Mouse (Mus musculus) lung, postnatal 10 days (tissue): ENCODE results near the gene Prex1.
A peak's percentile ranks its signal among the peaks of the same experiment; 100 is the strongest.

Experiments
- DNase-seq: peaks from one replicate; pipeline ENCODE4 v3.0.0; 2021

Prex1 gene

DNA sequence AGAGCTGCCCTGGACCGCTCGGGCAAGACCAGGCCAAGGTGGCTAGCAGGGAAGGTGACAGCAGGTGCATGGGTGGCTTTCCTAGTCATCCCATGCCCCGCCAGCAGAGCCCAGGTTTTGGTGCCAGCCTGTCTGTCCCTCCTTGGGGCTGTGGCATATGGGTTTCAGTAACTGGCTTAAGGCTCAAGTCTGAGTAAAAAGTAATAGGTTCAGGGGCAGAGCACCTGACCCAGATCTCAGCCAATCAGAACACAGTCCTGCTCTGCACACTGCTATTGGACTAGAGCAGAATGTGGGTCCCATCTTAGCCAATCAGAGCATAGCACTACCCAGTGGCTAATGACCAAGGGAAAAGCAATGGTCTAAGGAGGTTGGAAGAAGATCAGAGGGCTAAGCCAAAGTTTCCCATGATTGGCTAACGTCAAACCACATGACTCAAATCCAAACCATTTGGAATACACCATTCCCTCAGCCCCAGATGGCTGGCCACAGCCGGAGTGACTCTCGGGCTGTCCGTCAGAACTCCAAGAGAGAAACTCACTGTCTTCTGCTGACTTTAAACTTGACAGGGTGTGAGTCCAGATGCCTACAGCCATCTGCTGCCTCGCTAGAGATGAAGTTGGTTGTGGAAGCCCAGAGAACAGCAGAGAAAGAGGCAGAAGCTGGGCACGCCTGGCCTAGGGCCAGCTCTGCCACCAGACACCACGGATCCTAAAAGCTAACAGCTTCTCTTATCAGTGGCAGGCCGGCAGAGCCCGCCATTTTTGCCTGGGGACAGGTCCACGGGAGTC, 80.9 kb downstream of the Prex1 start:
- no peak for DNase-seq

DNA sequence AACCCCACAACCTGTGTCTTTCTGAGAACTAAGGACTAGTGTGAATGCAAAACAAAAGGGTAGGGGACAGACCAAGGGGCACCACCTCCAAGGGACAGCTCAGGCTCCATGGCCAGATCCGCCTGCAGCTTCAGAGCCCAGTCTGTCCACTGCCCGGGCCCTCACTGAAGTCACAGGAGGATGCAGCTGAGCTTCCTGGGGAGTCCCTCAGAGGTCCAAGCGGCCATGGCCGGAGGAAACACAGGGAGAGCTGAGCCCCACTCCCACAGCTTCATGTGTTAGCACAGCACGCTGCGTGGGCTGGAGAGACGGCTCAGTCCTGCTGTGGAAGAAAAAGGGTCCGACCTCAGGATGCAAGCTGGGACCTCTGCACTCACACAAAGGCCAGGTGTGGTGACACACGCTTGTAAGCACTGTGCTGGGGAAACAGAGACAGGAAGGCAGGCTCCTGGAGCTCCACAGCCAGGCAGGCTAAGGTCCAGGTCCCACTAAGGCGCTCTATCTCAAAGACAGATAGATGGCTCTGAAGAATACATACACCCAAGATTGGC, 81.9 kb downstream of the Prex1 start:
- no peak for DNase-seq

DNA sequence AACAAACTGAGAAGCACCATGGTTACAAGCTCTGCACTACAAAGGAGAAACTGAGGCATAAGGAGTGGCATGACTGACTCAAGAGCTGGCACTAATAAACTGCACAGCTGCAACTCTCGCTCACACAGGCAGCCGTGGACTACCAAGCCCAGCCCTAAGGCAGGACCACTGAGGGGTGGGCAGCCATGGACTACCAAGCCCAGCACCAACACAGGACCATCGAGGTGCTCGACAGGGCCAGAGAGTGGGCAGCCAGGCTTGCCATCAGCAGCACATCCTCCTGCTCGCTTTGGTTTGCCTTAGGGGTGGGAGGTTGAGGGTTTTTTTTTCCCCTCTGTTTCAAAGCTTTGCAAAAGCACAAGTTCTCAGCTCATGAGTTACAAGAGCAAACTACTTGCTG, 82.4 kb downstream of the Prex1 start:
- no peak for DNase-seq

DNA sequence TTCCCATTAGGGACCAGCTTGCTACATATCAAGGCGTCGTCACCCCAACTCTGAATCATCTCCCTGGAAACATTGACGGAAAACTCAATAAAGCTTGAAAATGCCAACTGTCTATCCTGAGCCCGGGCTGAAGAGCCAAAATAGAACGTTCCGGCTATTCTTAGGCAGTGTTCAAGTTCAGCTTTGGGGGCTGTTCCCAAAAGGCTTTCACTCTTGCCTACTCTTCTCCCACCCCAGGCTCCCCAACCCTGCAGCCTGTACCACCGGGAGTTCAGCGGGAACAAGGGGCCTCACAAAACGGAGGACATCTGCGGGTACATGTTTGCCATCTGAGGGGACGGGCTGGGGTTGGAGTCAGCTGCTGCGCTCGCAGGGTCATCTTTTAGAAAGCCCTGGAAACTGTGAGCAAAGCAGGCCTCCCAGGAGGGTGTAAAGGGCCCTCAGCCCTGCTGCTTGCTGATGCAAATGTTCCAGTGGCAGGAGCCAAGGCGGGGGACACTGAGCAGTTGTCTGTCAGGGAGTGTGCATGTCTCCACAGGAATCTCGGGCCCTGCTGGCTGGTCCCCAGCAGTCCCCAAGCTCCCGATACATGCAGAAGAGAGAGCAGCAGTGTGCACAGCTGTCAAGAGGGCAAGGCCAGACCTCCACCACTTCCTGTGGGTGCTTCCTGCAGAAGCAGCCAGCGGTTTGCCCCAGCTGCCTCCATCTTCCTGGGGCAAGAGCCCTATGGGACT, 83.5 kb downstream of the Prex1 start:
- peak; percentile 25 for DNase-seq

GRCm38 (mm10) chr2:166627578-166627977, 86.1 kb downstream of the Prex1 start:
- no peak for DNase-seq

DNA sequence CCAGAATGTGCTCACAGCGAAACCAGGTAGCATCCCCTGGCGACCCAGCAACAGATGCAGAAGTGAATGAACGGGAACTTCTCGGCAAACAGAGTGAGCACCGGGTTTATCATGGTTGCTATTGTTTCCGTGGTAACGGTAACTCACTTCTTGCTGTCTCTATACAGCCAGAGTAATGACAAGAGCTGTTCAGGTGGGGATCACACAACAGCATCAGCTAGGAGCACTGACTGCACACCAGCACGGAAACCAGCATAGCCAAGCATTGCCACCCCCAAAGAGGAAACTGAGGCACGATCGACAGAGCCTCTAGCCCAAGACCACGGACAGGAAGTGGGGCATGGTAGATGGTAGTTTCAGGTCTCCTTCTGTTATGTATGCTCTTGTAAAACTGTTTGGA, 88.4 kb downstream of the Prex1 start:
- DNase-seq, result no peak

GRCm38 (mm10) chr2:166623081-166623567, 90.5 kb downstream of the Prex1 start:
- peak; percentile 57 for DNase-seq

DNA sequence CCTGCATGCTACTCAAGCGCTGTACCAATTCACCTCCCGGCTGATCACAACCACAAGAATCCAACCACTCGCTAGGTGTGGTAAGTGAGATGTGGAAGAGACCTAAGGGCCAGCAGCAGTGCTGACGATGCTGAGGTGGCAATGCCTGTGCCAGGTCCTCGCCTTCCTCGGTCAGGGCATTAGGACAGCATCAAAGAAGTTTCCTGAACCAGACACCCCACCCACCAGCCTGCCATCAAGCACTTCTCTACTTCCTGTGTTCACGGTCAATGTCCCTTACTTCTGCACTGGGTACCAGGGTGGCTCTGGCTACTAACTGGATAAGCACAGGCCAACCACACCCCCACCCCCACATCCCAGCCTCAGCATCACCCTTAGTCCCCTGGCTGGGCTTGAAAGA, 91.0 kb downstream of the Prex1 start:
- no peak for DNase-seq

DNA sequence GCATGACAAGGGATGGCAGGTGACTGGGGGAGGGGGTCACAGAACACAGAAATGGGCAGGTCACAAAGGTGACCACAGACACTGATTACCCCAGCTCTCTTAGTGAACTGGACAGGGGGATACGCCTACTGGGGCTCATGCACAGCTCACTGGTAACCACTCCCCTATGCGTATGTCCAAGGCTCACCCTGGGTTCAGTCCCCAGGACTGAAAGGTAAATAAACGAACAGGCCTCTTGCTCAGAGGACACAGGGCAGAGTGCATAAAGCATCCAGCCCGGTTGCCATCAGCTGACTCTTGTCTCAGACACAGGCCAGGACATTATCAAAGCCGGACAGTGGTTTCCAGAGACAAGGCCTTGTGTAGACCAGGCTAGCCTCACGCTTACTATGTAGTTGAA, 91.6 kb downstream of the Prex1 start:
- no peak for DNase-seq

DNA sequence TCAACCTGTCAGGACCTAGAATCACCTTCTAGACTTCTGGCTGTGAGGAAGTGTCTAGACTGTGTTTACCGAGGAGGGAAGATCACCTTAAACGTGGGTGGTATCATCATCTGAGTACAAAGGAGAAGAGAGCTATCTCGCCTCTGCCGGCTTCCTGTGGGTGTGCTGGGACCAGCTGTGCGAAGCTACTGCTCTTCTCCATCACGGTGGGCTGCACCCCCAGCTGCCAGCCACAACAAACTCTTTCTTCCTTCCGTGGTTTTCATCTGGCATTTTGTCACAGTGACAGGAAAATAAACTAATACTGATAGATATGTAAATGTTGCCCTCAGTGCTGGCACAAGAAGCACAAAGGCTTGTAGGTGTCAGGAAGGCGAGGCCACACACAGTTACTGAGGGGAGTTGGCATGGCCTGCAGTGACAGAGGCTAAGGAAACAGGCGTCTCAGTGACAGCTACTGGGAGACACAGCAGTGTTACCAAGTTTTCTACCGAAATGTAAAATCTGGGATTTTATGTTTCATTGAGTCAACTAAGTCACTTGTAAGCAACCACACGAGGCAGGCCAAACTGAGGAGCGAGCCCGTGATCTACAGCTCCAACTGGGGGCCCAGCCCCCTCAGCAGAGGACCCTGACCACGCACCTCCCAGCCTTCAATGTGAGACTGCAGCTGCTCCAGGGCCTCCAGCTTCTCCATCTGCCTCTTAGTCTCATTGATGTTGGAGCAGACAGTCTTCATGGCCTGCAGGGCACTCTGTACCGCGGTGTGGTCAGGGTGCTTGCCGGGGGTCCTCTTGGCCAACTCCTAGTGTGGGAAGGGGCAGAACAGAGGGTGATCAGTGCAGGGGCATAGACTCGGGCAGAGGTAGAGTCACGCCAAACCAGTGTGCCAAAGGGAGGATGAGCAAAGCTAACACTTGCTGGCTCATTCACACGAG, 92.8 kb downstream of the Prex1 start:
- peak; percentile 70 for DNase-seq

GRCm38 (mm10) chr2:166619906-166620490, 93.6 kb downstream of the Prex1 start:
- peak; percentile 44 for DNase-seq

DNA sequence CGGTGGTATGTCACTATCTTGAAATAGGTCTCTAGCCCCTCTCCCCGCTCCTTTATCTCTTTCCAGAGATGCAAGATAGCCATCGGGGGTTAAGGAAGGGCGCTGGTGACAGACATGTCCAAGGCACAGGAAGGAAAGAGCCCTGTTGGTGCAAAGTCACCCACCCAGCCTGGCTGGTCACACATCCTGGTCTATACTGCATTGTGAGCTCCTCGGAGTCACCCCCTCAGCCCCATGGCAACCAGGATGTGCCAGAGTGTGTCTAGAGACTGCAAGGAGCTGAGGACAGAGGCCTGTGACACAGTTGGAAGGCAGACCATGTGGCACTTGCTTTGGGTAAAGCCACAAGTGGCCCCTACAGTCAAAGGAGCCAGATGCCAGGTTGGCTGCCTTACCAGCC, 94.4 kb downstream of the Prex1 start:
- peak; percentile 38 for DNase-seq

DNA sequence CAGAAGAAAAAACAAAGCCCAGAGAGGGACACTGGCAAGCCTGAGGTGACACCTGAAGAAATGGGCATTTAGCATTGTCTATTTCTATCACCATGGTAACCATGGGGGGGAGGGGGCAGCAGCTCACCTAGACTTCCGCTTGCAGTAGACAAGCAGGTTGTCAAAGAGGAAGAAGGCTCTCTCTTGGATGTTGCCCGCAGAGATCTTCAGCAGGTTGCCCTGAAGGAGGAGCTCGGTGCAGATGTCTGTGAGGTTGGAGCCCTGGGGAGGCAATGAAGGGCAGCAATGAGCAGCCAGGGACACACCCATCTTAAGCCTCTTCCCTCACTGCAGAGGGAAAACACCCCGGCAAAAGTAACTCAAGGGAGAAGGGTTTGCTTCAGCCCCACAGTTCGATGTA, 95.9 kb downstream of the Prex1 start:
- DNase-seq, result no peak

GRCm38 (mm10) chr2:166615338-166616075, 98.1 kb downstream of the Prex1 start:
- peak; percentile 44 for DNase-seq

DNA sequence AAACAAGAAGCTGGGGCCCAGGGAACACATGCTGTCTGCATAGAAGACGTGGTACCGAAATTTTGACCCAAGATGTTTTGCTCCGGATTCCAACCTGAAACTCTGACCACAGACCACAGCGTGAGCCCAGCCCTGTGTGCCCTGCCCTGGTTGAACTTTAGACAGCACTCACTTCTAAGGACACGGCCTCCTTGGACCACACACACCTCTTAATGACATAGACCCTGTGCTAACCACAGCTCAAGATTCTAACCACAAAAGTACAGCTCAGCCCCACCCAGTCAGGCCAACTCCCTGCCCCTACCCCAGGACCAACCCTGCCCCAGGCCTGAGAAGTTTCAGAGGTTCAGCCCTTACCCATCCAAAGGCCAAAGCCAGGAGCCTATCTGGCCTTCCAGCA, 103.4 kb downstream of the Prex1 start:
- no peak for DNase-seq

GRCm38 (mm10) chr2:166608509-166608908, 105.1 kb downstream of the Prex1 start:
- no peak for DNase-seq

GRCm38 (mm10) chr2:166606481-166607245, 107.0 kb downstream of the Prex1 start:
- no peak for DNase-seq

DNA sequence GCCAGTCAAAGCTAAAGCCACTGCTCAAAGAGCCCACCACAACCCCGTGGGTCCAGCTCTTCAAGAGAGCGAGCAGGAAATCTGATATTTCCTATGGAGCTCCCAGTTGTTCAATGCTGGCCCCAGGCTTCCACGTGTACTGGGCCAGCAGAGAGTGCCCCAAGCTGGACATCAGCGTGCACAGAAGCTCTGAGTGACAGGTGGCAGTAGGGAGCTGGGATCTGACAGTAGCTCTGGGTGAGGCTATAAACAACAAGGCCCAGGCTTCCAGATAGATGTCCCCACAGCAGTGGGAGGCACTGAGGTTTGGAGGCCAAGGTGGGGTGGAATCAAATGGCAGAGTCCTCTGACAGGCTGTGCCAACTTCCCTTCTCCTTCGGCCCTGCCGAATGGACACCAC, 107.6 kb downstream of the Prex1 start:
- no peak for DNase-seq

DNA sequence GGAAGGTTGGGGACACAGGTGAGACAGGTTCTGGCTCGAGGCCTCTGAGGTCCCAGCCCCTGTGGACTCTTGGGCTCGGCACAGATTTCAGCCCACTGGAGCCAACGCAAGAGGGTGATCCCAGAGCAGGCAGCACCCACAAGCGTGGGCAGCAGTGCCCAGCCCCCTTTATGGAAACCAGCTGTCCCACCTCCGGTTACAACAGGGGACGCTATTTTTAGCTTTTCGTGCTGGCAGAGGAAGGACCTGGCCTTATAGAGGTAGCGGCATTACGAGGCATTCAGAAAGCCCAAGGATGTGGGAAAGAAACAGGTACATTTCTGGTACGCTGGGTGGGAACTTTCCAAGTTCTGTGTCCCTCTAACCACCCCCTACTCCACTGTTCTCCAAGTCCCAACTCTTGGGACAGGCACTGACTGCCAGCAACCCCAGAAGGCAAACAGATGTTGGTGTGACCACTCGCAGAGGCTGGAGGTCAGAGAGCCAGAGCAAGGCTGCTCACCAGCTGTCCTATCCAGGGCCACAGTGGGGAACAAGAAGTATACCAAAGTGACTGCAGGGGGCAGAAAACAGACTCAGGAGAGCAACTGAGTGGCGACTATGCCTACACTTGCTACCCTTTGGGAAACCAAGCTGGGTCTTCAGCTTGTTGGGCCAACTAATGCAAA, 108.3 kb downstream of the Prex1 start:
- DNase-seq, result peak; percentile 38

DNA sequence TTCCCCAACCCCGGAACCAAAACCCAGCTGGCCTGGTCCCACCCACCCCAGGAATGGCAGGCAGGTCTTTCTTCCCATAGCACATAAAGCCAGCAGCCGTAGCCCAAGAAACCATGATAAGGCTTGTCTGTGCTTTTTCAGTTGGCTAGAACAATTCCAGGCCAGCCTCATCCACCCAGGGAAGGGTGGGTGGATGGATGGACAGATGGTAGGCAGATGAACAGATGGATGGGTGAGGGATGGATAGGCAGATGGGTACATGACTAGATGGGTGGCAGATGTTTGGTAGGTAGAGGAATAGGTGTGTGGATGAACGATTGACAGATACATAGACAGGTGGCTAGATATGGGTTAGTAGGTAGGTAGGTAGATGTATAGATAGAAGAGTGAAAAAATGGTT, 110.7 kb downstream of the Prex1 start:
- DNase-seq, result no peak
